8 mouse cellular contexts compared by ENCODE assay signal in the genomic region with DNA sequence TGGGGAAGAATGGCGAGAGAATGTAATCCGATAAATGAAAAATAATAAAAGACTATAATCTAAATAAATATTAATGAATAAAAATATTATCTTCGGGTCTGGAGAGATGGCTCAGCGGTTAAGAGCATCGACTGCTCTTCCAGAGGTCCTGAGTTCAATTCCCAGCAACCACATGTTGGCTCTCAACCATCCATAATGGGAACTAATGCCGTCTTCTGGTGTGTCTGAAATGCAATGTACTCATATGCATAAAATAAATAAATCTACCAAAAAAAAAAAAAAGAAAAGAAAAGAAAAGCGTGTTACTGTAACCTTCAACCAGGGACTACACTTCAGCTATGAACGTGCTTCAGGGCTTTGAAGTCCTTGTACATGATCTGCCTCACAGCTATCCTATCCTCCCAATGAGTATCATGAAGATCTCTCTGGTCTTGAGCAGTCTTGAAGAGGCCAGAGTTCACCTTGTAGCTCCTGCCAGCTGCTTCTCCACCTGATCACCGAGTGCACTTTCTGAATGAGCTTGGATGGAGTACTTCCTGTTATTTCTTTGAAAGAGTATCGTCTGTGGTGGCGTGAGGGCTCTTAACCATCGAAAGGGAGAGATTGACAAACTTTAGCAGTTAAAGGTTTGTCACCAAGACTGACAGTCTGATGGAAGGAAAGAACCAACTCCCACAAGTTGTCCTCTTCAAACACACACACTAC. TPM values are rescaled to one million over a fixed set of nuclear protein-coding genes. Genes with fewer than 3 reads are reported as not detected.
DNase-seq lines count a peak whose midpoint lies in the region; ATAC-seq and TF ChIP-seq lines count a peak whose summit lies in the region.

A gene (minus strand): TSS at position 118 of the 705 bp plus-strand sequence.

- H3K9ac ChIP-seq in hindbrain, postnatal 0 days (replicated peaks; ENCODE audit: low read length): peak within 1 kb of the TSS; percentile 94
- peak within 1 kb of the TSS; percentile 75 for H3K9ac ChIP-seq in lung, embryonic 14.5 days

- peak within 1 kb of the TSS; percentile 72 for H3K4me3 ChIP-seq in kidney, adult 2 months (ENCODE audit: insufficient read depth, low read depth, low read length)
- H3K4me3 ChIP-seq in hindbrain, postnatal 0 days (ENCODE audit: low read length): peak within 1 kb of the TSS; percentile 93
- H3K4me3 ChIP-seq in lung, embryonic 14.5 days (ENCODE audit: low read depth, low read length): peak within 1 kb of the TSS; percentile 69
- H3K4me3 ChIP-seq in olfactory bulb, adult 2 months (ENCODE audit: insufficient read depth, low read depth, low read length): peak within 1 kb of the TSS; percentile 100

- no peak for TF ChIP-seq CTCF in kidney, adult 2 months (conservative IDR thresholded peaks at IDR 0.05; ENCODE audit: insufficient read depth, insufficient read length, low read depth, low read length)
- no peak for TF ChIP-seq CTCF in hindbrain, postnatal 0 days (IDR thresholded peaks at IDR 0.05; ENCODE audit: low read depth)
- no peak for TF ChIP-seq CTCF in lung, embryonic 14.5 days (IDR thresholded peaks at IDR 0.05; ENCODE audit: low read depth)
- no peak for TF ChIP-seq CTCF in olfactory bulb, adult 2 months (IDR thresholded peaks at IDR 0.05; ENCODE audit: insufficient read depth, low read depth, low read length)

- no peaks in the 10 kb centered on the region for H3K36me3 ChIP-seq in kidney, adult 2 months (ENCODE audit: control insufficient read depth, insufficient read depth, low read length)
- peaks cover 5% of the 10 kb centered on the region; the same call in 1 of the 2 replicates for H3K36me3 ChIP-seq in hindbrain, postnatal 0 days (ENCODE audit: insufficient read depth, low read length)
- H3K36me3 ChIP-seq in lung, embryonic 14.5 days (ENCODE audit: insufficient read depth): peaks cover 8% of the 10 kb centered on the region

- WGBS in kidney, adult 2 months: 41% methylated on average over 12 of the region's 12 CpGs
- 56% methylated on average over 12 of the region's 12 CpGs for WGBS in hindbrain, postnatal 0 days
- WGBS in lung, embryonic 14.5 days: 42% methylated on average over 12 of the region's 12 CpGs
- WGBS in olfactory bulb, adult 2 months: 51% methylated on average over 12 of the region's 12 CpGs

- ATAC-seq in hindbrain, postnatal 0 days: no peak; the same call in 1 of the 2 replicates
- ATAC-seq in lung, embryonic 14.5 days (ENCODE audit: insufficient read depth): peak; percentile 22; the same call in 1 of the 2 replicates

- no peaks in the 10 kb centered on the region for H3K9me3 ChIP-seq in hindbrain, postnatal 0 days (ENCODE audit: low read length)
- no peaks in the 10 kb centered on the region for H3K9me3 ChIP-seq in lung, embryonic 14.5 days (ENCODE audit: low read depth, low read length)

- no peaks in the 10 kb centered on the region; the same call in 1 of the 2 replicates for H3K4me1 ChIP-seq in kidney, adult 2 months (ENCODE audit: control insufficient read depth, insufficient read depth, low read length)
- H3K4me1 ChIP-seq in hindbrain, postnatal 0 days (ENCODE audit: insufficient read depth, low read length): no peaks in the 10 kb centered on the region
- H3K4me1 ChIP-seq in lung, embryonic 14.5 days (ENCODE audit: insufficient read depth): peaks cover 7% of the 10 kb centered on the region; the same call in 1 of the 2 replicates
- H3K4me1 ChIP-seq in olfactory bulb, adult 2 months (ENCODE audit: control insufficient read depth, insufficient read depth, low read length): no peaks in the 10 kb centered on the region

- peak within 1 kb of the TSS; percentile 85 for H3K4me2 ChIP-seq in hindbrain, postnatal 0 days (ENCODE audit: low read depth, low read length)
- H3K4me2 ChIP-seq in lung, embryonic 14.5 days: peak within 1 kb of the TSS; percentile 77

- no peak for DNase-seq in kidney, adult 2 months
- no peak for DNase-seq in kidney, adult 8-10 months
- DNase-seq in adrenal gland, adult 2 months: no peak
- no peak for DNase-seq in gastrocnemius, adult 18-20 months (ENCODE audit: low spot score)
- no peak for DNase-seq in hindbrain, postnatal 0 days (ENCODE audit: low spot score)
- DNase-seq in lung, embryonic 14.5 days: no peak
- DNase-seq in thymus, postnatal 36 days: no peak

- H3K27ac ChIP-seq in kidney, adult 2 months (ENCODE audit: insufficient read depth, low read depth, low read length): peak within 1 kb of the TSS; percentile 98
- H3K27ac ChIP-seq in hindbrain, postnatal 0 days: peak within 1 kb of the TSS; percentile 96
- peak within 1 kb of the TSS; percentile 92 for H3K27ac ChIP-seq in lung, embryonic 14.5 days (ENCODE audit: low read depth)
- H3K27ac ChIP-seq in olfactory bulb, adult 2 months (ENCODE audit: insufficient read depth, low read depth, low read length): peak within 1 kb of the TSS; percentile 99

- no peaks in the 10 kb centered on the region for H3K27me3 ChIP-seq in kidney, adult 2 months (replicated peaks; ENCODE audit: control insufficient read depth, insufficient read depth, low read length)
- no peaks in the 10 kb centered on the region for H3K27me3 ChIP-seq in hindbrain, postnatal 0 days (ENCODE audit: insufficient read depth, low read length)
- no peaks in the 10 kb centered on the region for H3K27me3 ChIP-seq in lung, embryonic 14.5 days (ENCODE audit: insufficient read depth, low read length)

- no peak for TF ChIP-seq POLR2A in kidney, adult 2 months (IDR thresholded peaks at IDR 0.05; ENCODE audit: low read depth, low read length)
- TF ChIP-seq POLR2A in olfactory bulb, adult 2 months (IDR thresholded peaks at IDR 0.05; ENCODE audit: insufficient read depth, low read depth, low read length): no peak

RNA-seq across cellular contexts. Expression of the gene that starts here (rescaled TPM):
- 47.4 and 48.2 TPM in 2 replicates for polyA plus RNA-seq in kidney, adult 2 months (2012; rRNA removed)
- total RNA-seq in adrenal gland, adult 2 months (2021): 100 to 1,000 TPM; 125 to 128 TPM
- 33.8 and 37.6 TPM in 2 replicates for polyA plus RNA-seq in adrenal gland, adult 2 months (2012; rRNA removed)
- total RNA-seq in gastrocnemius, adult 18-20 months (2021): 10 to 100 TPM; 51.5 to 53.4 TPM
- 182 and 199 TPM in 2 replicates for total RNA-seq in hindbrain, postnatal 0 days (2014; rRNA removed)
- polyA plus RNA-seq in hindbrain, postnatal 0 days (2015; fragmentation: Nextera tagmentation; extraction: Ambion mirVana): 560 and 564 TPM in 2 replicates
- polyA plus RNA-seq in lung, embryonic 14.5 days (2014; fragmentation: Nextera tagmentation; extraction: Ambion mirVana): 325 and 327 TPM in 2 replicates
- polyA plus RNA-seq in olfactory bulb, adult 2 months (2012; ENCODE audit: insufficient read depth, insufficient read length, low replicate concordance, missing spikeins): 64.7 TPM in 1 of 2 replicates, not detected in the other
